Mouse (Mus musculus) NIH3T3 (cell line): ENCODE measurements around the gene Idnk.
"Not testable (repeated sequence)": the region's sequence is repeated elsewhere in the genome, so short reads cannot be mapped to it uniquely, and the experiment has no call there.

ENCODE experiments used
- DNase-seq: peaks from one replicate; pipeline ENCODE4 v3.0.0-alpha.2; 2012; ENCODE audit warnings: low read depth

Gene Idnk

DNA sequence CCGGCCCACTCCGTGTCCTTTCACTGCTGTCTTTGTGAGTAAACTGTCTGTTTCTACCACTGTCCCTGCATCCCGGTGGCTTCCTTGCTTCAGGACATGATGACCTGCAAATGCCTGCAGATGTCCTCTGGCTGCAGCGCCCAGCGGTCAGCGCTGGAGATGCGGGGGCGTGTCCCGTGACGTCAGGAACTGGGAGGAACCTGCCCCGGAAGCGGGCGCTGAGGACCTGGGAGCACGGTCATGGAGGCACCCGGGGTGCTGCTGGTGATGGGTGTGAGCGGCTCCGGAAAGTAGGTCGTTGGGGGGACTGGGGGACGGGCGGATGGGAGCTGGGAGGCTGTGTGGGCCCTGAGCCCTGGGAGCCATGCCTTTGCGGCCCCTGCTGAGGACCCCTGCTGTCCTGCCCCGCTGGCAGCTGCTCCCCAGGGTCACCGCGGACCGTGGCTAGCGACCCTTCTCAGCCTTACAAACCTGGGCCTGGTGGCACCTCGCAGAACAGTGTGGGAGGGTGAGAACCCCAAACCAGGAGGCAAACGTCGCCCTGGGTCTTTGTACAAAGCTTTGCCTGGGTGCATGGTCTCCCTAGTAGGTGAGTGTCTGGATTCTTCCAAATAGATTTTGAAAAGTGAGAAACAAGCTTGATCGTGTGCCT lies at the start of gene Idnk:
TSS of gene Idnk (plus strand) at position 203 of the 652 bp plus-strand sequence.
- peak; percentile 88 for DNase-seq

DNA sequence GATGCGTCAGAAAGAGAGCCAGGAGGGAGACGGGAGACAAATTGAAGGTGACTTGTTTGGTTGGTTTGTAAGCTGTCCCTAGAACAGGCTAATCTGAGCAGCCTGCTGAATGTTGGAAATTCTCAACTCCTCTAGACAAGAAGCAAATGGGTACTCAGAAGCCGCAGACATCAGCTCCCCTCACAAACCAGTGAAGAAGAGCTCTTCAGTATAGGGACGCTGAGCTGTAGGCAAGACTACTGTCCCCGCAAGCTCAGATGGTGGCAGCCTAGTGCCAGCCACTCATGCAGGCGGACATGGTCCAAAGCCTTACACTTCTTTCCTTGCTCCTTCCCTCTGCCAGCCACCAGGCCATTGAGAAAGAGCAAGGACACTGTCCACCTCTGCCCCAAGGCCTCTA lies 46.1 kb upstream of the Idnk start:
- DNase-seq: no peak

DNA sequence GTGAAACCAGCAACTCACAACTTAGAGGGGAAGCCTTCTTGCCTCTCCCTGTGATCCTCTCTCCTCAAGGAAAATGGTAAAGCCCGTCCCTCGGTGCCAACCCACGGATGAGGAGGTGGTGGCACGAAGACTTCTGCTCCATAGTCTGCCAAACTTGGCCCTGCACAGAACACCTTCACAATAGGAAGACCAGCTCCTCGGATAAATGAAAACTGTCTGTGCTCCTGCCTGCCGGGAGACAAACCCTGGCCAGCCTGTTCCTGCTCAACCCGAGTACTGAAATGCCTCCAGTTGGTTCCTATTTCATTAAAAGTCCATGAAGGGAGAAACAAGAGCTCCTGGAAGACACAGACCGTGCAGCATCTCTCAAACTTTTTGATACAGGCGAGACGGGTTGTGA lies 45.3 kb upstream of the Idnk start:
- DNase-seq: no peak

DNA sequence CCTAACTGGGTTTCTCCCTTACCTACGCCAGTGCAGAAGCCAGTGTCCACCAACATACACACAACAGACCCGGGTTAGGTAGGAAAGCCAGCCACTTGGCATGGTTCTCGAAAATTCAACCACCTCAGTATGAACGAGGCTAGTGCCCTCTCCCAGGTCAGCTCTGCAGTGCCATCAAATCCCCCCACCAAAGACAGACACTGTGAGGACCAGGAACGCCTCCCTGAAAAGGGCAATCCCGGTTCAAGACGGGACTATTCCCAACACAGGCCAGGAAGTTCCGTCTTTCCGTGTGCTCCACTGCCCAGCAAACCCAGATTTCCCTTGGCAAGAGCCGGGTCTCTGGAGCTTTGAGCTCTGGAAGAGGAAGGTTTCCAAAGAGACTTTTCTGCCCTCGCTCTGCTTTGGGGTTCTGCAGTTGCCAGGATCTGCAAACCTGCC lies 44.8 kb upstream of the Idnk start:
- DNase-seq: no peak

DNA sequence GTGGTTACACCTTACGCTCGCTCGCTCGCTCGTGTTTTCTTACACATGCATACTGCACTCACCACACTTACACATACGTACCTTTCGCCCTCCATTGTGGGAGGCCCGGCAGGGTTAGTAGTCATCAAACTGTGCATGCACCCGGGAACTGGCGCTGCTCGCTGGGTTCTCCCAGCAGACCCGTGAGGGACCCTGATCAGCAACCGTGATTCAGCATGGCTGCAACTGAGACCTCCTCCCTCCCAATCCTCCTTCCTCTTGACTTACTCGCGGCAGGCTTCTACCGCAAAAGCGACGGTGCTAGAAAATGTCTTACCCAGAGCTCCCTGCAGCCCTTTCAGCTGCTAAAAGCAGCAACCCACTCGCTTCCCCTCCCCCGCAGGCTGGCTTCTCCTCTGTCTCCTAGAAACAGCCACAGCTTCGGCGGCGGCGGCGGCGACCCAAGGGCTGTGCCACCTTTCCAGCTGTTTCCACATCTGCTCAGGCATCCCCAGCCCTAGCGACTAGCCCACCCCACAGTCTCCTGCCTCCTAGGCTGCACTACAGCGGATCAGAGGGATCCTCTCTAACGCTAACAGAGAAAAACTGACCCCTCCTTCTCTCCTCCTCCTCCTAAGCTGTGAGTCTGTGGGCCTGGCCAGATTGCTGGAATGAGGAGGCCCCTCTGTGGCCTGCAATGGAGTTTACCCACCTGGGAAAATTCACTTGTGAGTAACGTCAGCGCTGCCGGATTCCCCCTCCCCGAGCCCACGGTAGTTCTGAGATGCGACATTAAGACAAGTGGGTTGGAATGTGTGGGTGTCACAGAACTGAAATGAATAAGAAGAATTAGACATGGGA lies 44.2 kb upstream of the Idnk start, which contains the start of gene Klhl3:
TSS of gene Klhl3 (minus strand) at position 532 of the 840 bp plus-strand sequence.
- DNase-seq: peak; percentile 43

DNA sequence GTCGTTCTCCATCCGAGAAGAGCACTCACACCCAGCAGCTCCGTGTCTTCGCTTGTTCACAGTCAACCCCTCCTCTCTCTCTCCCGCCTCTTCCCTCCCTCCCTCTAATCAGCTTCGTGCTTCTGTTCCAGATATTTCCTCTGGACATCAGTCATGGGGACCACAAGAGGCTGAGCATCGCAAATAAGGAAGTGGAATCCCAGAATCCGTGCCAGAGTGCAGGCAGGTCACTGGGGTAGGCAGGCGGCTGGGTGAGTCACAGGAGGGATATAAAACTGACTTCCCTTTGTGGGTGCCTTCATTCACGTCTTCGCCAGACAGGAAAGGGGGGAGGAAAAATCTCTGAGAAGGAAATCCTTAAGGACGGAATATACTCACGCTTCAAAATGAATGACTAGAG lies 42.2 kb upstream of the Idnk start:
- peak; percentile 53 for DNase-seq

DNA sequence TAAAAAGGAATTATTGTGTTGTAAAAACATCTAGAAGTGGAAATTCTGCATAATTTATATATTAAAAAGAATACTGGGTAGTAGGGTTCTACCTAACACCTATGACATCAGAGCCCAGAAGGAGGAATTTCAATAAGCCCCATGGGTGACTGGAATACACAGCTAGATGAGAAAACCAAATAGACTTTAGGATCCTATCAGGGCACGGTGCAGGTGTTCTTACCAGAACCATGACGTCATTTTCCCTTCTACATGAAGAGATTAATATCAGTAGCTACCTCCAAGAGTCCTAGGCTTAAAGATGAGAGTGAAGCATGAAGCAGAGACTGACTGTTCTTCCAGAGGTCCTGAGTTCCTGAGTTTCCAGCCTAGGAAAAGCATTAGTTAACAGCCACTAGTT lies 40.6 kb upstream of the Idnk start:
- no peak for DNase-seq

DNA sequence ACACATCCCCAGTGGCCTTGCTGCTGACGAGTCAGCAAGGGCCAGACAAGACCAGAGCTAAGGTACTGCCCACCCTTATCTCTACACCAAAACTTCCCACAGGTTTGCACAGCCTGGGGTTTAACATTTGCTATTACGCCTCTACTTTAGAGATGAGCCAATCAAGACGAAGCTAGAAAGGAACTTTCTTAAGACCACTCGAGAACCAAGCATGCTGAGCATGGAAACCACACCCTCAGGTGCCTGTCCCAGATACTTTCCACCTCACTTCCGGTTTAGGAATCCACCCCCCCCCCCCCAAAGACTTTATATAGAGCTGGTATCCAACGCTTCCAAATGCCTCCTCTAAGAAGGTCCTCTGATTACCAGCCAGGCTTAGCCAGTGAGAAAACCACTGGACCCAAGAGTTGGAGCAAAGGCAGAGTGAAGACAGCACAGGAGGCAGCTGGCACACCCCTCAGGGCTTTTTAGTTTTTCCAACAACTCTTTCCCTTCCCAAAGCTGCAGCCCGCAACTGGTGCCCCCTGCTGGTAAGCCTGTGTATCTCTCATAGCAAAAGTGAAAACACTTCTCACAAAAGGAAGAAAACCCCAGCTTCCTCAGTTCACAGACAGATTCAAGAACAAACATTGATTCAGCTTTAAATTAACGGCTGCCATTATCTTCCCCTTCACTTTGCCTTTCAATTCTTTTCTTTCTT lies 40.0 kb upstream of the Idnk start:
- peak; percentile 65 for DNase-seq

DNA sequence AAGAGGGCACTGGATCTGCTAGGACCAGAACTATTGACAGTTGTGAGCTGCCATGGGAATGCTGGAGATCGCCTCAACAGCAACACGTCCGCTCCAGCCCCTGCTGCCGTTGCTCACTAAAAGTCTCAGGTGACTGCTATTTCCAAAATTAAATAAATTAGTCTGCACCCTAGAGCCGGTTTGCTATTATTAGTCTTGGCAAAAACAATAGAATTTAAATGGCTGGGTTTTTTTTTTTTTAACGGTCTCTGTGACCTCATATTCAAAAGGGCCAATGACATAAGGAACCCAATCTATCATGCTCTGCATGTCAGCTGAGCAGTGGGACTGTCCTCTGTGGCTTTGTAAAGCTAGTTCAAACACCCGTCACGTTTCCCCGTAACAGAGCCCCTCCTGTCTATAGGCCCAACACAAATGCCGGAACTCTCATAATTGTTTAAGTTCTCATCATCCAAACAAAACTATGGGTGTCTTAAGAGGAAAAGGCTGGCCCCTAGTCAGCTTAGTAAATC lies 34.6 kb upstream of the Idnk start:
- DNase-seq: no peak

DNA sequence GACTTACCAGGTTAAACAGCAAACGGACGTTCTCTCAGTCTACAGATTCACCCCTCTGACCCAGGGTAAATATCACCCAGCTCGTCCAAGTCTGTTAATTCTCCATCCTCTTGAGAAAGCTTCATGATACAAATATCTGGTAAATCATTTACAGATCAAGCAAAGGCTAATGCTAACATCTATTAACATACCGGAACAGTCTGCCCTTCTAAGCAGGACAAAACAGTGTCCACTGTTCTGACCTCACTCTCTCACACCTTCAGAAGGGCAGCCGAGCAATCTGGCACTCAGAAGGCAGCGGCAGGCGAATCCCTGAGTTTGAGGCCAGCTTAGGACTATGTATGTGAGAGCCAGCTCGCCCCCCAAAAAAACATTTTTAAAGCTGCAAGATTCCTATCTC lies 34.1 kb upstream of the Idnk start:
- no peak for DNase-seq

DNA sequence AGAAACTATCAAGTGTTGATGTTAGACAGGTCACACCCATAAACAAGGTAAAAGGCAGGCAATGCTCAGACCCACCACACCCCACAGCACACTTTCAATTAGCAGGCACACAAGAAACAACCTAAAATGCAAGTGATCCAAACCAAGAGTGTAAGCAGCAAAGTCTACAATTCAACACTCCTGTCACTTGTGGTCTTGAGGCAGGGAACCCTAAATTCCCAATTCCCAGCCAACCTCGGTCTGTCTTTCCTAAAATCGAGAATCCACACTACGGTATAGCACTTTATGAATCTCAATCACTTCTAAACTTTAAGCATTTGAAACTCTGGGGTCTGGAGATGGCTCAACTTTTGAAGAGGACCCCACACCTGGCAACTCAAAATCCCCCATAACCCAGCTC lies 33.2 kb upstream of the Idnk start:
- DNase-seq: no peak

DNA sequence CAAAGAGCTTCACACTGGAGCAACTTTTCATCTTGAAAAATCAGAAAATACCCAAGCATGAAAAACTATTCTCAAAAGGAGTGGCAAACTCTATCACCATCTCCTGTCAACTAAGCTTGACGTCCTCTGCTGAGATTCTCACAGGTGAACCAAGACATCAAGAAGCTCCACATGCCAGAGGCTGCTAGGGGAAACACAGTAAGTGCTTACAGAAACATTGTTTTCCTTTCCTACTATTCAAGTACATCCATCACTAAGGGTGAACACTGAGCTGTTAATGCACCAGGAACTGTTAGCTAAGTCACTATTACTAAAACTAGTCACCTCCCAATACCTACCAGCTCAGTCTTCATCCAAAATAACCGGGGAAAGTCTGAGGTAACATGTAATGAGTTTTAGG lies 32.5 kb upstream of the Idnk start:
- no peak for DNase-seq

DNA sequence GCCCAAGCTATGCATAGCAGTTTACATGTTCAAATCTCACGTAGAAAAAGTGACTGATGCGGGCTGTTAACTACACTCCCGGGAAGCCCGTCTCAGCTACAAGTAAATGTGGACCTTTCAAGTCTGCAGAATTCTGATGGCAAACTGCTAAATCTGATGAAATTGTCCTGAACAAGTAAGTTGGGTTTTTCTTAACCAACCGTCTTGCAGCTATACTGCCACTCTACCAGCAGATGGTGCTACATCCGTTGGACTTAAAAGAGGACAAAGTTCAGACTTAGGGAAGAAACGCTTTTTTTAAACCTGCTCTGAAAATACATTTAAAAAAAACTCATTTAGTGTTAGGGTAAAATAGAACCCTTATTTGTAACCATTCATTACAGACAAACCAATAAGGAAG lies 31.3 kb upstream of the Idnk start:
- peak; percentile 81 for DNase-seq

DNA sequence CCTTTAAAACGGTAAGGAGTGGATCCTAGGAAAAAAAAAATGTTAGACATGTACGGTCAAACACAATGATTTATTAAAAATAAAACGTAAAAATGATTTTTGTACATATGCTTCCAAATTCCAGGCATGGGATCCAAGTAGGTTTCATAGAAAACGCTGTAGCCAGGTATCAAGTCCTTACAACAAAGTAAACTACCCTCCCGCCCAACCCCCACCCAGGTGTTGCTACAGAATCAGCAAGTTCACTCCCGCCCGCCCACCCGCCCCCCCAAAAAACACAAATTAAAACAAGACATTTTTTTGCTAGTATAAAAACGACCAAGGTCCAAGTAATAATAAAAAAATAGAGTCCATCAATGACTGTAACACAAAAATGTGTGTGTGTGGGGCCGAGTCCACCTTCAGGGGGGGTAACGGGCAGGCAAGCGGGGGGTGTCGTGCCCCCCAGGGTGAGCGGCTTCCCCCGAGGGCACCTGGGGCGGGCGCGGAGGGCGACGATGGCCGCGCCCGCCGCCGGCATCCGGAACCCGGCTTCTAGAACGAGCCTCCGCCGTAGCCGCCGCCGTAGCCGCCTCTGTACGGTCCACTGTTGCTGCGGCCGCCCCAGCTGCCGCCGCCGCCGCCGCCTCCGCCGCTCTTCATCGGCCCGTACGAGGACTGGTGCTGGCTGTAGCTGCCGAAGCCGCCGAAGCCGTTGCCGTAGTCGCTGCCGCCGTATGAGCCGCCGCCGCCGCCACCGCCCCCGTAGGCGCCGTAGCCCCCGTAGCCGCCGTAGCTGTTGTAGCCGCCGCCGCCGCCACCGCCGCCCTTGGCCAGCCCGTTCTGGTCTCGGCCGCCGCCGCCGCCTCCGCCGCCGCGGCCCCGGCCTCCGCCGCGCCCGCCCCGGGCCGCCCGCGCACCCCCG lies 30.3 kb upstream of the Idnk start:
- peak; percentile 36 for DNase-seq

DNA sequence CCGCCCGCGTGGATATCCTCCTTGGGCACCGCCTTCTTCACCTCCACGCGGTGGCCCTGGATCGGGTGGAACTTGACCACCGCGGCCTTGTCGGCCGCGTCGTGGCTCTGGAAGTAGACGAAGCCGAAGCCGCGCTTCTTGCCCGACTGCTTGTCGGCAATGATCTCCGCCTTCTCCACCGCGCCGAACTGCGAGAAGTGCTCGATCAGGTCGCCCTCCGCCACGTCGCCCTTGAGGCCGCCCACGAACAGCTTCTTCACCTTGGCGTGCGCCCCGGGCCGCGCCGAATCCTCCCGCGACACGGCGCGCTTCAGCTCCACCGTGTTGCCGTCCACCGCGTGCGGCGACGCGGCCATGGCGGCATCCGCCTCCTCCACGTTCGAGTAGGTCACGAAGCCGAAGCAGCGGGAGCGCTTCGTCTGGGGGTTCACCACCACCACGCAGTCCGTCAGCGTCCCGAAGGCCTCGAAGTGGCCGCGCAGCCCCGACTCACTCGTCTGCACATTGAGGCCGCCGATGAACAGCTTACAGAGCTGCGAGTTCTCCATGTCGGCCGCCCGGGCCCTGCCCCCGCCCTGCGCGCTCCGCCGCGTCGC lies 29.6 kb upstream of the Idnk start:
- peak; percentile 67 for DNase-seq

DNA sequence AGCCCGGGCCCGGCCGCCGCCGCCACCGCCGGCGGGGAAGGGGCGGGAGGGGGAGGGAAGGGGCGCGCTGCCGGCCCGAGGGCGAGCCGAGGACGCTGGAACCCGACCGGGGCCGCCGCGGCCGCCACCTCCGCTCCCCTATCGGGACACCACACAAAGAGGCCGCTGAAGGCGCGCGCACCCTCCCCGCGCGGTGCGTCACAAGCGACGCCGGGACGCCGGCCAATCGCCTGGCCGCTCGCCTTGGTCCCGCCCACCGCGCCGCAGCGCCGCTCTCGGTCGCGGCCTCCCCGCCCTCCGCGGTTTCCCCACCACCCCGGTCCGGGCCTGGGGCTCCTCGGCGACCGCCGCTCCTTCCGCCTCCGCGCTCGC lies 29.1 kb upstream of the Idnk start, which contains the start of gene Hnrnpa0:
TSS of gene Hnrnpa0 (minus strand) at position 161 of the 372 bp plus-strand sequence.
- DNase-seq: peak; percentile 96

DNA sequence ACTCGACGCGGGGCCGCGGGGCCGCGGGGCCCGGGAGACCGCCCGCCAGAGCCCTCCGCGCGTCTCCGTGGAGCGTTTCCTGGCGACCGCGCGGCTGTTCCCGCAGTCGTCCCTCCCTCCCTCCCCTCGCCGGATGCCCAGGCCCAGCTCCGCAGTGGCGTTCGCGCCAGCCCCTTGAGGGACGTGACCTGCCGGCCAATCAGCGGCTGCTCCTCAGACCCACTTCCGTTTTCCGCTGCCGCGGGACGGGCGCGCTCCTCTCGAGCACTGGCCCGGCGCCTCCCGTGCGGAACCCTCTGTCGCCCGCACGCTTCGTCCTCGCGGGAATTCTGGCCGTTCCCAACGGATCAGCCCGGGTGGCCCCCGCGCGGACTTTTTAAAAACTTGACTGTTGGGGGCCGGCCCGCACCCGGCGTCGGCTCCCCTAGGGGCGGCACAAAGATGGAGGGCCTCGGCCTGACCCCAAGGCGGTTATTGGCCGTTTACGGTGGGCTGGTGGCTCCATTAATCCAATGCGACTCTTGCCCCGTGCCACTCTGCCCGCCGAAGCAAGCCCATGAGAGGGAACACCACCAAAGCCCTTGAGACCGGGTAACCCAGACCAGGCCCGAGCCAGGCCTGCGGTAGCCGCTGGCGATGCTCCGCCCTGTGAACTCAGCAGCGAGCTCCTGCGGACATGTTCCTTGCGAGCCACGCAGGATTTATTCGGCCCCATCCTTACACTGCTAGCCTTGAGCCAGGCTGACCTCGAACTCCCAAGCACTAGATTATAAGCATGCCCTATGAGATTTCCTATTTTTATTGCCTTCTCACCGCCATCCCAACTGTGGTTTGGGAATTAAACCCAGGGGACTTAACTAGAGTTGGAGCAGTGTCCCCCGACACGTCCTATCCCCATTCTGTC lies 28.4 kb upstream of the Idnk start:
- peak; percentile 96 for DNase-seq

DNA sequence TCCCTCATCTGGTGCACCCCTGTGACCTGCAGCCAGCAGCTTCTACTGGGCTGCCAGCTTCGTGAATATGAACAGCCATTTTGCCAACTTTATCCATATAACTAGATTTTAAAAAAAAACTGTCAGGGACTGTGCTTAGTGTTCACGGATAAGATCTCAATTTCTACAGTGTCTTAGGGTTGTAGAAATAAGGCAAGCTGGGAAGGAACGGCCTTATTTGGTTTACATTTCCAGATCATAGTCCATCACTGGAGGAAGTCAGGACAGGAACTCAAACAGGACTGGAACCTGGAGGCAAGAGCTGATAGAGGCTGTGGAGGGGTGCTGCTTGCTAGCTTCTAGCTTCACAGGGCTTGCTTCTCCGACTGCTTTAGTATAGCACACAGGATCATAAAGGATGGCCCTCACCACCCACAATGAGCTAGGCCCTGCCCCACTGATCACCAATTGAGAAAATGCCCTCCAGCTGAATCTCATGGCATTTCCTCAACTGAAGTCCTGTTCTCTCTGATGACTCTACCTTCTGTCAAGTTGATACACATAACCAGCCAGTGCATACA lies 27.7 kb upstream of the Idnk start:
- DNase-seq: peak; percentile 35

DNA sequence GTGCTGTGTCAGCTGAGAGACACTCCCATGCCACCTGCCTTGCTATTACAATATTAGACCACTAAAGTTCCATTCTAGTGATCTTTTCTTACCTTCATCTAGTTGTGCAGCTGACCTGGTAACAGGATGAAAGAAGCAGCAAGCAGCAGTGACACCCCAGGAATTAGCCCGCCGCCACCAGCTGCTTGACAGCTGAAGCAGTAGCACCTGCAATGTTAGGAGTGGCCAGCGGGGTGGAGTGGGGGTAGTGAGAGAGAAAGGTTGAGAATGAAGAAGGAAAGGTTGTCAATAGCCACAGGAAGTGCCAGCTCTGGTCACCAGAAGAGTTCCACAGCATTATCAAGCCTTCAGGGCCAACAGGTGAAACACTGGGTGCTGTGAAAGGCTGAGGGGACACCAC lies 25.8 kb upstream of the Idnk start:
- no peak for DNase-seq

DNA sequence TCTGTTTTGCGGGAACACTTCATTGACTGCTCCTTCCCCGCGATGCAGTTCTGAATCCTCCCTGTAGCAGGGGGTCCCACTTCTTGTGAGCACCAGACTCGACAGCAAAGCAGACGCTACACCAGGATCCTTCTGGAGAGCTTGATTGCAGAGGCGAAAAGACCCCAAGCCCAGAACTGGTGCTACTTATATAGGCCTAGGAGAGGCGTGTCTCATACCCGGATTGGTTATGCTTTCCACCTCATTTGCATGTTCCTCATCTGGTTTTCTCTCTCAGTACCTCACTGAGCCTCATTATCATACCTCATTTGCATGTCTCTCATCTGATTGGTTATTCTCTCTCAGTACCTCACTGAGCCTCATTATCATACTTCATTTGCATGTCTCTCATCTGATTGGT lies 10.8 kb upstream of the Idnk start:
- DNase-seq: not testable (repeated sequence)
